22 mouse cellular contexts compared by ENCODE assay signal in the genomic region with DNA sequence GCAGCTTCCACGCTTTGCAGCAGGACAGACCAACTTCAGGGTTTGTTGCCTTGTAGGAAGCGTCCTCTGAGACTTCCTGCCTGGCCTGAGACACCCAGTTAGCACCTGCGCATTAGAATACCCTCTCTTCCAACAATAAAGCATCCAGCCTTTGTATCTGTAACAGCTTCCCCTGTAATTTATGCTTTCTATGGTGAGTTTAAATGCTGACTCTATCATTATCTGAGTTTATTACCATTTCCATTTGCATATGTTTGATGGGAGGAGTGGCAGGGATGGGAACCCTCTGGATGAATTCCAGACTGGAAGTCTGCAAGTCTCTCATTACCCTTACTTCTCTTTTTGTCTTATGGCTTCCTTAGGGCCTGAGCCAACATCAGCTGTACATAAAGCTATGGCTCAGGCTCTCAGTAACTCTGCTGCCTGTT.
A peak's percentile ranks its signal among the peaks of the same experiment; 100 is the strongest.
DNase-seq lines count a peak whose midpoint lies in the region; ATAC-seq and TF ChIP-seq lines count a peak whose summit lies in the region.
"Had no signal": no experiment of that assay in that cellular context is flagged by ENCODE, and none has a peak within 500 bp of the region (broad histone marks: within the 10 kb centered on the region; RNA-seq: fewer than 3 reads in every experiment).

No protein-coding gene starts in this region.

- peak; percentile 21; the same call in 1 of the 2 replicates for ATAC-seq in neural tube, embryonic 11.5 days (ENCODE audit: insufficient read depth, low FRiP score, low TSS enrichment)
- peak; percentile 81 for ATAC-seq in forebrain, postnatal 0 days
- ATAC-seq: intestine, embryonic 16.5 days; Patski had no signal

- no peak overlapping the region for H3K9ac ChIP-seq in neural tube, embryonic 11.5 days (ENCODE audit: low read length)
- H3K9ac ChIP-seq in forebrain, postnatal 0 days = no peak overlapping the region
- H3K9ac ChIP-seq: hindbrain, embryonic 15.5 days; kidney, embryonic 15.5 days had no signal

- no peaks in the 10 kb centered on the region for H3K36me3 ChIP-seq in neural tube, embryonic 11.5 days (ENCODE audit: control insufficient read depth, insufficient read depth, low read length)
- H3K36me3 ChIP-seq in forebrain, postnatal 0 days (ENCODE audit: insufficient read depth) = no peaks in the 10 kb centered on the region
- H3K36me3 ChIP-seq: hindbrain, embryonic 15.5 days; kidney, embryonic 15.5 days had no signal

- H3K9me3 ChIP-seq in neural tube, embryonic 11.5 days (ENCODE audit: control insufficient read depth, low read length) = no peaks in the 10 kb centered on the region
- H3K9me3 ChIP-seq in forebrain, postnatal 0 days (ENCODE audit: low read length) = no peaks in the 10 kb centered on the region
- H3K9me3 ChIP-seq: hindbrain, embryonic 15.5 days; kidney, embryonic 15.5 days had no signal

- DNase-seq in neural tube, embryonic 11.5 days (ENCODE audit: low spot score) = no peak
- DNase-seq in neural tube, embryonic 10.5 days (ENCODE audit: extremely low spot score, low spot score) = no peak
- DNase-seq in brain, embryonic 14.5 days (ENCODE audit: low read depth) = peak; percentile 92
- DNase-seq in forebrain, postnatal 0 days = peak; percentile 32
- DNase-seq in adrenal gland, adult 2 months = no peak
- no peak for DNase-seq in T-cell, adult 2 months (ENCODE audit: low spot score)
- no peak for DNase-seq in ovary, postnatal 14 days (ENCODE audit: low spot score)
- DNase-seq: adrenal gland, postnatal 36 days; cerebellum, adult 8-10 months; gastrocnemius, adult 2 months; heart, postnatal 10 days; kidney, postnatal 4 days; layer of hippocampus, adult 9-11 months; lung, adult 18-20 months had no signal

- peaks cover 9% of the 10 kb centered on the region; the same call in 1 of the 2 replicates for H3K4me1 ChIP-seq in neural tube, embryonic 11.5 days (ENCODE audit: control insufficient read depth, insufficient read depth, low read length)
- peaks cover 10% of the 10 kb centered on the region for H3K4me1 ChIP-seq in forebrain, postnatal 0 days (ENCODE audit: insufficient read depth)
- H3K4me1 ChIP-seq: hindbrain, embryonic 15.5 days; kidney, embryonic 15.5 days; megakaryocyte, embryonic 14.5 days had no signal

- no peak for TF ChIP-seq CTCF in brain, embryonic 14.5 days (IDR thresholded peaks at IDR 0.05; ENCODE audit: borderline replicate concordance, extremely low read depth, insufficient read depth, insufficient read length)
- no peak for TF ChIP-seq CTCF in forebrain, postnatal 0 days (IDR thresholded peaks at IDR 0.05; ENCODE audit: low read depth)

- H3K4me3 ChIP-seq in neural tube, embryonic 11.5 days (ENCODE audit: low read depth, low read length) = no peak overlapping the region
- no peak overlapping the region for H3K4me3 ChIP-seq in forebrain, postnatal 0 days (ENCODE audit: low read depth, low read length)
- H3K4me3 ChIP-seq: gastrocnemius, adult 2 months; hindbrain, embryonic 15.5 days; kidney, embryonic 15.5 days; megakaryocyte, embryonic 14.5 days had no signal

- no peak for TF ChIP-seq POLR2A in brain, embryonic 14.5 days (IDR thresholded peaks at IDR 0.05; ENCODE audit: borderline replicate concordance, extremely low read depth, insufficient read depth, insufficient read length, poor library complexity, severe bottlenecking)

- no peak overlapping the region for H3K27ac ChIP-seq in neural tube, embryonic 11.5 days (ENCODE audit: low read depth, low read length)
- H3K27ac ChIP-seq in forebrain, postnatal 0 days (ENCODE audit: low read depth, low read length) = peak overlapping the region; percentile 77
- H3K27ac ChIP-seq: gastrocnemius, adult 2 months; hindbrain, embryonic 15.5 days; kidney, embryonic 15.5 days; stomach, postnatal 0 days had no signal

- H3K4me2 ChIP-seq in neural tube, embryonic 11.5 days (ENCODE audit: low read depth) = no peak overlapping the region
- H3K4me2 ChIP-seq in forebrain, postnatal 0 days (ENCODE audit: low read depth) = no peak overlapping the region
- H3K4me2 ChIP-seq: heart, embryonic 11.5 days; hindbrain, embryonic 15.5 days; kidney, embryonic 15.5 days; liver, embryonic 11.5 days had no signal

- no peaks in the 10 kb centered on the region for H3K27me3 ChIP-seq in neural tube, embryonic 11.5 days (ENCODE audit: control insufficient read depth, insufficient read depth, low read length)
- no peaks in the 10 kb centered on the region for H3K27me3 ChIP-seq in forebrain, postnatal 0 days (ENCODE audit: insufficient read depth, low read length)
- H3K27me3 ChIP-seq: hindbrain, embryonic 15.5 days; kidney, embryonic 15.5 days; megakaryocyte, embryonic 14.5 days; Patski had no signal

- 14% methylated on average over 3 of the region's 3 CpGs for WGBS in neural tube, embryonic 11.5 days
- 21% methylated on average over 3 of the region's 3 CpGs for WGBS in forebrain, postnatal 0 days

Comparison
In these comparisons a context has a peak if more than half of its experiments do, and no peak if none do; other contexts are left out.
1. DNase-seq: peak in brain, embryonic 14.5 days (single experiment) and forebrain, postnatal 0 days (single experiment); none in neural tube, embryonic 11.5 days (single experiment), neural tube, embryonic 10.5 days (single experiment), adrenal gland, adult 2 months (single experiment), T-cell, adult 2 months (single experiment) and ovary, postnatal 14 days (single experiment).